Mouse (Mus musculus) heart, embryonic 16.5 days (tissue): Measurements from ENCODE around the gene Armcx6. TPM values are rescaled to one million over a fixed set of nuclear protein-coding genes. Genes with fewer than 3 reads are reported as not detected.

ENCODE experiments used
- microRNA-seq: library from miRNA; unstranded; fragments of <30 nt; microRNA quantifications from one replicate; pipeline ENCODE4, GENCODE M21; 2017
- polyA plus RNA-seq: library from polyadenylated mRNA; unstranded; fragments of >200 nt; fragmentation: Nextera tagmentation; extraction: Ambion mirVana; gene quantifications from 2 replicates; pipeline ENCODE4 v1.2.1, GENCODE M21; 2015

Armcx6 gene
- polyA plus RNA-seq, 1 experiment from 2014 or later: 15.5 TPM

Small RNA genes within 50 kb of the gene (microRNA-seq; reads per million reads assigned to microRNA genes)
- gene Mir7093: not detected

Other genes starting within 250 kb of the Armcx6 start
- gene Timm8a1, start 209.6 kb downstream of the Armcx6 start, polyA plus RNA-seq: 80.5 and 81.6 TPM in 2 replicates
- 0.89 and 1.6 TPM in 2 replicates for gene Btk, start 167.8 kb downstream of the Armcx6 start, polyA plus RNA-seq
- 172 and 221 TPM in 2 replicates for gene Rpl36a, start 165.8 kb downstream of the Armcx6 start, polyA plus RNA-seq
- gene Gla, start 150.3 kb downstream of the Armcx6 start, polyA plus RNA-seq: 2.4 and 2.7 TPM in 2 replicates
- gene Hnrnph2, start 150.2 kb downstream of the Armcx6 start, polyA plus RNA-seq: 118 and 146 TPM in 2 replicates
- 3.1 and 3.8 TPM in 2 replicates for gene Armcx4, start 64.9 kb downstream of the Armcx6 start, polyA plus RNA-seq
- 41.8 and 43.7 TPM in 2 replicates for gene Armcx1, start 33.5 kb downstream of the Armcx6 start, polyA plus RNA-seq
- 84.1 and 90.9 TPM in 2 replicates for gene Armcx3, start 5.2 kb upstream of the Armcx6 start, polyA plus RNA-seq
- gene Armcx2, start 57.8 kb upstream of the Armcx6 start, polyA plus RNA-seq: 54.2 and 57.4 TPM in 2 replicates
- 0.30 TPM in 2 replicates for gene Nxf2, start 213.3 kb upstream of the Armcx6 start, polyA plus RNA-seq